Mouse (Mus musculus) cerebellum, adult 2 months (tissue): ENCODE measurements around the gene Tln1.

Source experiments
- CTCF ChIP-seq: fragments of 200-500 bp; IDR thresholded peaks from 2 replicates; pipeline ENCODE4 v1.5.1; 2011; ENCODE audit warnings: low read depth, mild to moderate bottlenecking, control low read depth, low read length, moderate library complexity, borderline replicate concordance; ENCODE audit not compliant: insufficient read depth
- POLR2A ChIP-seq: fragments of 200-500 bp; IDR thresholded peaks from 2 replicates; pipeline ENCODE4 v1.6.1; 2011; ENCODE audit warnings: low read length, control low read depth, borderline replicate concordance; ENCODE audit not compliant: insufficient read depth

DNA sequence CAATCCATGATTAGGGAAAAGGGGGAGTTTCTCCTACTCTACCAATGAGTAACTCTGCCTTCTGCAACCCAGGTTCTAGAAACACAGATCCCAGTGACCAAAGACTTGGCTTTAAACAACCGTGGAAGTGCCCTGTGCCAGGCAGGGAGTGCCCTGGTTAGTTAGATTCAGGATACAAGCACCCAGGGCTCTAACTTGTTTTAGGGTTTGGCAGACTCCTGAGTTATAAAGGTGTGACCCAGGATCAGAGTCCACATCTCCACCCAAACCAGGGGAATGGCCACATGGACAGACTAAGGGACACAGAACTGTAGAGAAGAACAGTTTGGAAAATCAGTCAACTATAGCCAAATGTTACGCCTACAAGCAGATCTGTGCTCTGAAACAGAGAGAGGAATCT lies 59.5 kb downstream of the Tln1 start:
- no peak for TF ChIP-seq POLR2A
- no peak for TF ChIP-seq CTCF
